Mouse (Mus musculus) spleen, adult 2 months (tissue): Measurements from ENCODE around the gene Dtx4.

Experiments
- CTCF ChIP-seq: fragments of 200-500 bp; IDR thresholded peaks from 2 replicates; pipeline ENCODE4 v1.5.1; 2011; ENCODE audit warnings: mild to moderate bottlenecking, inconsistent platforms; ENCODE audit not compliant: insufficient read depth, insufficient read length, insufficient replicate concordance; ENCODE audit errors: extremely low read depth
- POLR2A ChIP-seq: fragments of 200-500 bp; IDR thresholded peaks from 2 replicates; pipeline ENCODE4 v1.6.1; 2011; ENCODE audit warnings: low read depth, low read length, inconsistent platforms

- TF ChIP-seq CTCF (no peak), POLR2A (no peak)
Observed at GRCm38 (mm10) chr19:12499485-12499884, 1.8 kb downstream of the Dtx4 start.
